Mouse (Mus musculus) brain, embryonic 14.5 days (tissue): Measurements from ENCODE around the gene Nfic.

Experiments used
- CTCF ChIP-seq: fragments of 200-500 bp; IDR thresholded peaks from 2 replicates; pipeline ENCODE4 v1.5.1; 2012; ENCODE audit warnings: inconsistent platforms, mild to moderate bottlenecking, moderate library complexity, borderline replicate concordance; ENCODE audit not compliant: insufficient read depth, insufficient read length; ENCODE audit errors: extremely low read depth
- POLR2A ChIP-seq: fragments of 200-500 bp; IDR thresholded peaks from 2 replicates; pipeline ENCODE4 v1.6.1; 2012; ENCODE audit warnings: mild to moderate bottlenecking, inconsistent platforms, borderline replicate concordance; ENCODE audit not compliant: poor library complexity, insufficient read depth, insufficient read length, severe bottlenecking; ENCODE audit errors: extremely low read depth

GRCm38 (mm10) chr10:81363436-81364346 is 91.7 kb downstream of the Nfic start:
- no peak for TF ChIP-seq CTCF
- no peak for TF ChIP-seq POLR2A
